Comparison of ENCODE assay signal across 23 mouse cellular contexts in genomic region chr10:60118464-60118863, GRCm38 (mm10). TPM values are rescaled to one million over a fixed set of nuclear protein-coding genes. Genes with fewer than 3 reads are reported as not detected.
DNase-seq lines count a peak whose midpoint lies in the region; ATAC-seq and TF ChIP-seq lines count a peak whose summit lies in the region.
"Had no signal": no experiment of that assay in that cellular context is flagged by ENCODE, and none has a peak within 500 bp of the region (broad histone marks: within the 10 kb centered on the region; RNA-seq: fewer than 3 reads in every experiment).

No protein-coding gene starts in this region.

- 45% methylated on average over 7 of the region's 7 CpGs for WGBS in forebrain, embryonic 10.5 days
- 51% methylated on average over 7 of the region's 7 CpGs for WGBS in forebrain, embryonic 15.5 days
- WGBS in lung, adult 2 months = 64% methylated on average over 7 of the region's 7 CpGs

- peaks cover 29% of the 10 kb centered on the region for H3K27me3 ChIP-seq in forebrain, embryonic 10.5 days (ENCODE audit: poor library complexity, severe bottlenecking)
- H3K27me3 ChIP-seq in forebrain, embryonic 15.5 days = no peaks in the 10 kb centered on the region
- H3K27me3 ChIP-seq: Patski had no signal

- H3K4me2 ChIP-seq in forebrain, embryonic 15.5 days (replicated peaks) = no peak overlapping the region
- H3K4me2 ChIP-seq: heart, embryonic 13.5 days had no signal

- TF ChIP-seq CTCF in layer of hippocampus, adult 2 months (conservative IDR thresholded peaks at IDR 0.05) = no peak
- no peak for TF ChIP-seq CTCF in lung, adult 2 months (IDR thresholded peaks at IDR 0.05; ENCODE audit: insufficient read depth, low read length)
- no peak for TF ChIP-seq CTCF in cortical plate, adult 2 months (IDR thresholded peaks at IDR 0.05; ENCODE audit: extremely low read depth, insufficient read depth, low read length)

- H3K9ac ChIP-seq in forebrain, embryonic 15.5 days (replicated peaks) = no peak overlapping the region
- H3K9ac ChIP-seq: heart, embryonic 13.5 days had no signal

- peaks cover 54% of the 10 kb centered on the region for H3K4me1 ChIP-seq in forebrain, embryonic 10.5 days
- H3K4me1 ChIP-seq in forebrain, embryonic 15.5 days = peaks cover 26% of the 10 kb centered on the region
- no peaks in the 10 kb centered on the region for H3K4me1 ChIP-seq in lung, adult 2 months (ENCODE audit: control insufficient read depth, insufficient read depth, low read length)
- H3K4me1 ChIP-seq in cortical plate, adult 2 months (ENCODE audit: control insufficient read depth, insufficient read depth, low read length) = peaks cover 27% of the 10 kb centered on the region

- no peak for TF ChIP-seq POLR2A in lung, adult 2 months (IDR thresholded peaks at IDR 0.05; ENCODE audit: borderline replicate concordance, extremely low read depth, low read depth, low read length)
- TF ChIP-seq POLR2A in cortical plate, adult 2 months (IDR thresholded peaks at IDR 0.05; ENCODE audit: extremely low read depth, insufficient read depth, low read length) = no peak

- peak overlapping the region; percentile 17; the same call in 1 of the 2 replicates for H3K27ac ChIP-seq in forebrain, embryonic 10.5 days
- H3K27ac ChIP-seq in forebrain, embryonic 15.5 days (replicated peaks) = no peak overlapping the region
- H3K27ac ChIP-seq in layer of hippocampus, adult 2 months = peak overlapping the region; percentile 88; the same call in 1 of the 2 replicates
- H3K27ac ChIP-seq in cortical plate, adult 2 months (ENCODE audit: insufficient read depth, low read length) = peak overlapping the region; percentile 33; the same call in 1 of the 2 replicates
- H3K27ac ChIP-seq: heart, adult 2 months; heart, embryonic 10.5 days; heart, embryonic 13.5 days had no signal

- no peaks in the 10 kb centered on the region for H3K36me3 ChIP-seq in forebrain, embryonic 10.5 days (replicated peaks)
- no peaks in the 10 kb centered on the region for H3K36me3 ChIP-seq in forebrain, embryonic 15.5 days
- H3K36me3 ChIP-seq: G1E; heart, embryonic 10.5 days; heart, embryonic 13.5 days had no signal

- H3K9me3 ChIP-seq in forebrain, embryonic 10.5 days = no peaks in the 10 kb centered on the region
- no peaks in the 10 kb centered on the region for H3K9me3 ChIP-seq in forebrain, embryonic 15.5 days
- H3K9me3 ChIP-seq: G1E; heart, embryonic 10.5 days; heart, embryonic 13.5 days had no signal

- no peak for DNase-seq in forebrain, embryonic 10.5 days (ENCODE audit: extremely low spot score, low spot score)
- DNase-seq in layer of hippocampus, adult 2 months (ENCODE audit: low spot score in 2 of 2) = no peak
- no peak for DNase-seq in layer of hippocampus, postnatal 25 days (ENCODE audit: extremely low spot score in 1 of 2, low spot score in 1 of 2)
- peak; percentile 43 for DNase-seq in lung, postnatal 25 days (ENCODE audit: low spot score)
- no peak for DNase-seq in lung, adult 2 months
- DNase-seq: adrenal gland, postnatal 10 days; adrenal gland, postnatal 36 days; B cell, adult 2 months; cerebellum, adult 18-20 months; cerebellum, adult 9-10 months; gastrocnemius, postnatal 25 days; heart, adult 2 months; heart, postnatal 14 days; heart, postnatal 4 days had no signal

- no peak overlapping the region for H3K4me3 ChIP-seq in forebrain, embryonic 10.5 days
- no peak overlapping the region for H3K4me3 ChIP-seq in forebrain, embryonic 15.5 days
- H3K4me3 ChIP-seq in layer of hippocampus, adult 2 months = no peak overlapping the region
- H3K4me3 ChIP-seq in lung, adult 2 months (replicated peaks; ENCODE audit: extremely low read depth, low read depth, low read length) = no peak overlapping the region
- H3K4me3 ChIP-seq in cortical plate, adult 2 months (ENCODE audit: insufficient read depth, low read length) = no peak overlapping the region
- H3K4me3 ChIP-seq: heart, adult 2 months; heart, embryonic 10.5 days; heart, embryonic 13.5 days had no signal

- ATAC-seq in forebrain, embryonic 15.5 days (replicated peaks) = no peak
- no peak for ATAC-seq in granulocyte monocyte progenitor cell, adult 5-6 weeks (replicated peaks; ENCODE audit: poor library complexity, severe bottlenecking)
- ATAC-seq: forebrain, embryonic 14.5 days; hindbrain, embryonic 16.5 days; Patski had no signal

RNA-seq across cellular contexts. Expression of gene Spock2, which starts 12.4 kb away (rescaled TPM):
- 3.2 and 3.5 TPM in 2 replicates for polyA plus RNA-seq in forebrain, embryonic 10.5 days (2016; fragmentation: Nextera tagmentation; extraction: Ambion mirVana)
- 48.1 and 49.0 TPM in 2 replicates for polyA plus RNA-seq in forebrain, embryonic 15.5 days (2015; fragmentation: Nextera tagmentation; extraction: Ambion mirVana)
- 100 to 1,000 TPM; 476 to 514 TPM for total RNA-seq in layer of hippocampus, adult 2 months (2021)
- total RNA-seq in layer of hippocampus, postnatal 25 days (2021) = 100 to 1,000 TPM; 509 to 518 TPM
- 138 and 143 TPM in 2 replicates for polyA plus RNA-seq in lung, adult 2 months (2012; rRNA removed)
- polyA plus RNA-seq in cortical plate, adult 2 months (2012; rRNA removed) = 382 and 387 TPM in 2 replicates
- total RNA-seq in granulocyte monocyte progenitor cell, adult 5-6 weeks (2014; fragmentation: Nextera tagmentation) = 0.23 TPM in 1 of 2 replicates, not detected in the other
- total RNA-seq in granulocyte monocyte progenitor cell, adult 5-6 weeks (2017) = not detected in 2 replicates
- total RNA-seq: G1E had no signal
- polyA plus RNA-seq: G1E had no signal

Comparison
In these comparisons a context has a peak if more than half of its experiments do, and no peak if none do; other contexts are left out.
1. RNA of gene Spock2, which starts 12.4 kb away (polyA plus RNA-seq): 382 to 387 TPM in cortical plate, adult 2 months, 138 to 143 TPM in lung, adult 2 months and 48.1 to 49.0 TPM in forebrain, embryonic 15.5 days; 3.2 to 3.5 TPM in forebrain, embryonic 10.5 days; every median in the first group is over 10 times any median in the second.